Mouse (Mus musculus) E14TG2a.4 (cell line): ENCODE measurements around the gene Ptprcap.

Source experiments
- CTCF ChIP-seq: conservative IDR thresholded peaks from 2 replicates; pipeline ENCODE4 v1.5.1; 2014; ENCODE audit warnings: low read length
- NANOG ChIP-seq: IDR thresholded peaks from 2 replicates; pipeline ENCODE4 v1.6.1; 2014; ENCODE audit warnings: borderline replicate concordance, low read length, mixed read lengths
- POU5F1 ChIP-seq: IDR thresholded peaks from 2 replicates; pipeline ENCODE4 v1.6.1; 2014; ENCODE audit warnings: low read length, borderline replicate concordance

DNA sequence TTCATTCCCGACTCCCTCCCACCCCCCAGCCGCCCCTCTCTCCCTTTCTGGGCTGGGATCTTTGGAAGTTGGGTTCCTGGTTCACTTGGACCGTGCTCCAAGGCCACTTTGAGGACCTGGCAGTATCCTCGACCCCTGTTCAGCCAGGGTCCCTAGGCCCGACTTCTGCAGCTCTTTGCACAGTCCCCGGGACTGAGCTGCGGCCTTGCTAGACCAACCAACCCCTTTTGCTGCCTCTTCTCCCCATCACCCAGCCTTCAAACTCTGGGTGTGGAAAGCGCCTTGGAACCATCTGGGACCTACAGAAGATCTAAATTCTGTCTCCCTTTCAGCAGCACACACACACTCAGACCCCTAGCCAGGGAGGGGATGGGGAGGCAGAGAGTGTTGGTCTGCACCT, 4.6 kb upstream of the Ptprcap start:
- TF ChIP-seq NANOG (no peak), CTCF (no peak), POU5F1 (no peak)
